Mouse (Mus musculus): ENCODE results near the gene Crmp1. TPM values are rescaled to one million over a fixed set of nuclear protein-coding genes. Genes with fewer than 3 reads are reported as not detected.

Crmp1 gene
- polyA plus RNA-seq, 1 experiment from 2014 or later: 8.5 TPM

- no peak for ATAC-seq (ENCODE audit: insufficient number of reproducible peaks, insufficient read depth, low FRiP score, low read depth)
- H3K9me3 ChIP-seq (ENCODE audit: control insufficient read depth, low read length): no peaks in the 10 kb centered on the region
- no peak overlapping the region for H3K4me2 ChIP-seq (ENCODE audit: low read length)
- no peak overlapping the region for H3K4me3 ChIP-seq (ENCODE audit: control insufficient read depth in 1 of 2, insufficient read depth in 1 of 2, low read depth in 1 of 2, low read length in 2 of 2)
- no peaks in the 10 kb centered on the region for H3K36me3 ChIP-seq (ENCODE audit: control insufficient read depth, insufficient read depth, low read length)
- H3K27ac ChIP-seq (replicated peaks in 1 of 2; ENCODE audit: control insufficient read depth in 1 of 2, insufficient read depth in 1 of 2, low read depth in 2 of 2, low read length in 2 of 2): no peak overlapping the region
- no peaks in the 10 kb centered on the region; the same call in none of the 2 replicates for H3K27me3 ChIP-seq (ENCODE audit: control insufficient read depth, insufficient read depth, low read length)
- no peak overlapping the region for H3K9ac ChIP-seq (ENCODE audit: low read length)
- H3K4me1 ChIP-seq (ENCODE audit: control insufficient read depth in 2 of 2, insufficient read depth in 2 of 2, low read length in 2 of 2): no peaks in the 10 kb centered on the region
- WGBS: 60% methylated on average over 1 of the region's 1 CpGs
These were observed 36.3 kb upstream of the Crmp1 start for GRCm38 (mm10) chr5:37205420-37205819.

- 51% methylated on average over 2 of the region's 2 CpGs for WGBS
These were observed 35.4 kb upstream of the Crmp1 start for GRCm38 (mm10) chr5:37206364-37206763.

GRCm38 (mm10) chr5:37212938-37213708 lies 28.6 kb upstream of the Crmp1 start:
- H3K9ac ChIP-seq (ENCODE audit: low read length): no peak overlapping the region
- no peak overlapping the region for H3K4me3 ChIP-seq (ENCODE audit: control insufficient read depth in 1 of 2, insufficient read depth in 1 of 2, low read depth in 1 of 2, low read length in 2 of 2)
- H3K4me1 ChIP-seq (ENCODE audit: control insufficient read depth in 2 of 2, insufficient read depth in 2 of 2, low read length in 2 of 2): no peaks in the 10 kb centered on the region
- H3K27ac ChIP-seq (replicated peaks in 1 of 2; ENCODE audit: control insufficient read depth in 1 of 2, insufficient read depth in 1 of 2, low read depth in 2 of 2, low read length in 2 of 2): no peak overlapping the region
- ATAC-seq (ENCODE audit: insufficient number of reproducible peaks, insufficient read depth, low FRiP score, low read depth): no peak
- H3K36me3 ChIP-seq (ENCODE audit: control insufficient read depth, insufficient read depth, low read length): no peaks in the 10 kb centered on the region
- no peaks in the 10 kb centered on the region for H3K27me3 ChIP-seq (ENCODE audit: control insufficient read depth, insufficient read depth, low read length)
- H3K4me2 ChIP-seq (ENCODE audit: low read length): no peak overlapping the region
- 69% methylated on average over 9 of the region's 9 CpGs for WGBS
- H3K9me3 ChIP-seq (ENCODE audit: control insufficient read depth, low read length): no peaks in the 10 kb centered on the region

More at GRCm38 (mm10) chr5:37206364-37206763, 35.4 kb upstream of the Crmp1 start:
- Histone ChIP-seq H3K4me2 (ENCODE audit: low read length) (no peak overlapping the region), H3K27me3 (ENCODE audit: control insufficient read depth, insufficient read depth, low read length) (no peaks in the 10 kb centered on the region; the same call in 1 of the 2 replicates), H3K4me3 (ENCODE audit: control insufficient read depth in 1 of 2, insufficient read depth in 1 of 2, low read depth in 1 of 2, low read length in 2 of 2) (no peak overlapping the region), H3K9me3 (ENCODE audit: control insufficient read depth, low read length) (no peaks in the 10 kb centered on the region), H3K36me3 (ENCODE audit: control insufficient read depth, insufficient read depth, low read length) (no peaks in the 10 kb centered on the region), H3K4me1 (ENCODE audit: control insufficient read depth in 2 of 2, insufficient read depth in 2 of 2, low read length in 2 of 2) (no peaks in the 10 kb centered on the region), H3K9ac (ENCODE audit: low read length) (no peak overlapping the region), H3K27ac (replicated peaks in 1 of 2; ENCODE audit: control insufficient read depth in 1 of 2, insufficient read depth in 1 of 2, low read depth in 2 of 2, low read length in 2 of 2) (no peak overlapping the region)
- no peak for ATAC-seq (ENCODE audit: insufficient number of reproducible peaks, insufficient read depth, low FRiP score, low read depth)

DNA sequence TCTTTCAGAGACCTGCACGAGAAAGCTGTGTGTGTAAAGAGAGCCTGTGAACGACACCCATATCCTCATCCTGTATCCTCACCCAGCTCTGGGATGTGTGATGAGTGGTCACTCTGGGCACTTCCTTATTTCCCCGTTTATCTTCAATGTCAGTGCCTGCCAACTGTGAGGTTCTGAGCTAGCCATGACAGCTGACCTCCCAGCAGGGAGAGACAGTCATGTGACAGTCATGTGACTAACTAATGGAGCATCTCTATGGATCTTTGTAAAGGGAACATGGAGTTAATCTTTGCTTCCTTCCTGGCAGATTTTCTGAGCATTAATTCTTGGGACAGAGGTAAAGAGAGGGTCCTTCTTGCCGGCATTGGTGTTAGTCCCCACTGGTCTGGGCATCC lies 28.0 kb upstream of the Crmp1 start:
- no peak for ATAC-seq (ENCODE audit: insufficient number of reproducible peaks, insufficient read depth, low FRiP score, low read depth)
- Histone ChIP-seq H3K27me3 (ENCODE audit: control insufficient read depth, insufficient read depth, low read length) (no peaks in the 10 kb centered on the region), H3K36me3 (ENCODE audit: control insufficient read depth, insufficient read depth, low read length) (no peaks in the 10 kb centered on the region), H3K27ac (replicated peaks in 1 of 2; ENCODE audit: control insufficient read depth in 1 of 2, insufficient read depth in 1 of 2, low read depth in 2 of 2, low read length in 2 of 2) (no peak overlapping the region), H3K4me2 (ENCODE audit: low read length) (no peak overlapping the region), H3K4me1 (ENCODE audit: control insufficient read depth in 2 of 2, insufficient read depth in 2 of 2, low read length in 2 of 2) (no peaks in the 10 kb centered on the region), H3K9me3 (ENCODE audit: control insufficient read depth, low read length) (no peaks in the 10 kb centered on the region), H3K4me3 (ENCODE audit: control insufficient read depth in 1 of 2, insufficient read depth in 1 of 2, low read depth in 1 of 2, low read length in 2 of 2) (no peak overlapping the region), H3K9ac (ENCODE audit: low read length) (no peak overlapping the region)
- WGBS: 60% methylated on average over 4 of the region's 4 CpGs

DNA sequence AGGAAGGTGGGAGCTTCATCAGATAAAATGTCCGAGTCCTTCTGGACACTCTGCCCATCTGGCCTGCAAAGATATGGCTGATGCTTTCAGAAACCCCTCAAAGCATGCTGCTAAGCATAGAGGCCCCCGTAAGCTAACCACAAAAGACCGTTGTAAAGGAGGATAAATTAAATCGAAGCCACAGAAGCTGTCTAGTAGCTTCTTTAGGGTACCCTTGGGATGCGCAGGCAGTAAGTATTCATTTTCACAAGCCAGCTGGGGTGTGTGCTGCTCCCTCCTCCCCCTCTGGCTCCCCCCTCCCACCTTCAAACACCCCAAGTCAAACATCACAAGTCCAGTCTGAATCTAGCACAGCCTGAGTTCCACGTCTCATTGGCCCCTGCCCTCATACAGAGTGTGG lies 27.1 kb upstream of the Crmp1 start:
- Histone ChIP-seq H3K4me1 (ENCODE audit: control insufficient read depth in 2 of 2, insufficient read depth in 2 of 2, low read length in 2 of 2) (no peaks in the 10 kb centered on the region), H3K4me2 (ENCODE audit: low read length) (no peak overlapping the region), H3K9ac (ENCODE audit: low read length) (no peak overlapping the region), H3K9me3 (ENCODE audit: control insufficient read depth, low read length) (no peaks in the 10 kb centered on the region), H3K27me3 (ENCODE audit: control insufficient read depth, insufficient read depth, low read length) (no peaks in the 10 kb centered on the region), H3K27ac (replicated peaks in 1 of 2; ENCODE audit: control insufficient read depth in 1 of 2, insufficient read depth in 1 of 2, low read depth in 2 of 2, low read length in 2 of 2) (no peak overlapping the region), H3K4me3 (ENCODE audit: control insufficient read depth in 1 of 2, insufficient read depth in 1 of 2, low read depth in 1 of 2, low read length in 2 of 2) (no peak overlapping the region), H3K36me3 (ENCODE audit: control insufficient read depth, insufficient read depth, low read length) (no peaks in the 10 kb centered on the region)
- ATAC-seq (ENCODE audit: insufficient number of reproducible peaks, insufficient read depth, low FRiP score, low read depth): no peak
- WGBS: 79% methylated on average over 6 of the region's 6 CpGs

- 79% methylated on average over 7 of the region's 7 CpGs for WGBS
- H3K4me3 ChIP-seq (ENCODE audit: control insufficient read depth in 1 of 2, insufficient read depth in 1 of 2, low read depth in 1 of 2, low read length in 2 of 2): no peak overlapping the region
- H3K4me1 ChIP-seq (ENCODE audit: control insufficient read depth in 2 of 2, insufficient read depth in 2 of 2, low read length in 2 of 2): no peaks in the 10 kb centered on the region
- no peaks in the 10 kb centered on the region for H3K9me3 ChIP-seq (ENCODE audit: control insufficient read depth, low read length)
- H3K27ac ChIP-seq (replicated peaks in 1 of 2; ENCODE audit: control insufficient read depth in 1 of 2, insufficient read depth in 1 of 2, low read depth in 2 of 2, low read length in 2 of 2): no peak overlapping the region
- ATAC-seq (ENCODE audit: insufficient number of reproducible peaks, insufficient read depth, low FRiP score, low read depth): no peak
- no peaks in the 10 kb centered on the region for H3K27me3 ChIP-seq (ENCODE audit: control insufficient read depth, insufficient read depth, low read length)
- H3K9ac ChIP-seq (ENCODE audit: low read length): no peak overlapping the region
- H3K36me3 ChIP-seq (ENCODE audit: control insufficient read depth, insufficient read depth, low read length): no peaks in the 10 kb centered on the region
- no peak overlapping the region for H3K4me2 ChIP-seq (ENCODE audit: low read length)
These were observed 26.5 kb upstream of the Crmp1 start for GRCm38 (mm10) chr5:37215276-37215675.

DNA sequence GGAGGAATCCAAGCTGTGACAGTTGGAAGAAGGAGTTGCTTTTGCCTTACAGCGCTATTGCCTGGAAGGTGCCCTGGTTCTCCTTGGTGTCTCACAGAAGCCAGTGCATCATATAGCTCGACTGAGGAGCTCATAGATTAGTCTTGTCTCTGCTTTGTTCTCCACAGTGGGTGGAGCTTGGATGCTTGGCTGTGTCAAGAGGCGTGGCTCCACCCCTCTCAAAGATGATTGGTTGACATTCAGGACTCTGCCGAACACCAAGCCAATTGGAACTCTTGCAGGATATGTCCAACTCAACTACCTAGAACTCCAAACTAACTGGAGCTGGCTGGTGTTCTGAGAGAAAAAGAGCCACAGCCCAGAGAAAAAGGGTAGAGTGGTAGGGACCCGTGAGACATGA lies 22.1 kb upstream of the Crmp1 start:
- Histone ChIP-seq H3K9me3 (ENCODE audit: control insufficient read depth, low read length) (no peaks in the 10 kb centered on the region), H3K4me1 (ENCODE audit: control insufficient read depth in 2 of 2, insufficient read depth in 2 of 2, low read length in 2 of 2) (no peaks in the 10 kb centered on the region), H3K27me3 (ENCODE audit: control insufficient read depth, insufficient read depth, low read length) (no peaks in the 10 kb centered on the region), H3K36me3 (ENCODE audit: control insufficient read depth, insufficient read depth, low read length) (no peaks in the 10 kb centered on the region), H3K27ac (replicated peaks in 1 of 2; ENCODE audit: control insufficient read depth in 1 of 2, insufficient read depth in 1 of 2, low read depth in 2 of 2, low read length in 2 of 2) (no peak overlapping the region), H3K4me2 (ENCODE audit: low read length) (no peak overlapping the region), H3K9ac (ENCODE audit: low read length) (no peak overlapping the region), H3K4me3 (ENCODE audit: control insufficient read depth in 1 of 2, insufficient read depth in 1 of 2, low read depth in 1 of 2, low read length in 2 of 2) (no peak overlapping the region)
- WGBS: 38% methylated on average over 5 of the region's 5 CpGs
- no peak for ATAC-seq (ENCODE audit: insufficient number of reproducible peaks, insufficient read depth, low FRiP score, low read depth)

- no peak for ATAC-seq (ENCODE audit: insufficient number of reproducible peaks, insufficient read depth, low FRiP score, low read depth)
- H3K4me2 ChIP-seq (ENCODE audit: low read length): no peak overlapping the region
- H3K9me3 ChIP-seq (ENCODE audit: control insufficient read depth, low read length): no peaks in the 10 kb centered on the region
- H3K27ac ChIP-seq (replicated peaks in 1 of 2; ENCODE audit: control insufficient read depth in 1 of 2, insufficient read depth in 1 of 2, low read depth in 2 of 2, low read length in 2 of 2): no peak overlapping the region
- 72% methylated on average over 5 of the region's 5 CpGs for WGBS
- H3K9ac ChIP-seq (ENCODE audit: low read length): no peak overlapping the region
- H3K36me3 ChIP-seq (ENCODE audit: control insufficient read depth, insufficient read depth, low read length): no peaks in the 10 kb centered on the region
- no peak overlapping the region for H3K4me3 ChIP-seq (ENCODE audit: control insufficient read depth in 1 of 2, insufficient read depth in 1 of 2, low read depth in 1 of 2, low read length in 2 of 2)
- H3K4me1 ChIP-seq (ENCODE audit: control insufficient read depth in 2 of 2, insufficient read depth in 2 of 2, low read length in 2 of 2): no peaks in the 10 kb centered on the region
- H3K27me3 ChIP-seq (ENCODE audit: control insufficient read depth, insufficient read depth, low read length): no peaks in the 10 kb centered on the region
These were observed 21.2 kb upstream of the Crmp1 start for GRCm38 (mm10) chr5:37220575-37220974.
